Mouse (Mus musculus) stomach, postnatal 0 days (tissue): ENCODE measurements around the gene Spag8. TPM values are rescaled to one million over a fixed set of nuclear protein-coding genes. Genes with fewer than 3 reads are reported as not detected.

Source experiments
- ATAC-seq: fragments of 200-750 bp; cut with Nextera tagmentation; 2 replicates; pipeline ENCODE4 v1.8.0; 2017; ENCODE audit not compliant: low FRiP score, low TSS enrichment
- DNase-seq: peaks from one replicate; pipeline ENCODE4 v3.0.0-alpha.2; 2016; ENCODE audit warnings: low spot score
- H3K27ac ChIP-seq: fragments of 300-500 bp; sonication (generic); replicated peaks from 2 replicates; pipeline ENCODE4 v1.5.1; 2014; ENCODE audit warnings: mild to moderate bottlenecking, control low read depth
- H3K27me3 ChIP-seq: fragments of 300-500 bp; sonication (generic); 2 replicates; pipeline ENCODE4 v1.6.1; 2014; ENCODE audit warnings: low read length; ENCODE audit not compliant: control insufficient read depth, insufficient read depth
- H3K36me3 ChIP-seq: fragments of 300-500 bp; sonication (generic); 2 replicates; pipeline ENCODE4 v1.6.1; 2014; ENCODE audit warnings: low read length, mixed read lengths; ENCODE audit not compliant: control insufficient read depth, insufficient read depth
- H3K4me1 ChIP-seq: fragments of 300-500 bp; sonication (generic); replicated peaks from 2 replicates; pipeline ENCODE4 v1.6.1; 2014; ENCODE audit warnings: antibody characterized with exemption; ENCODE audit not compliant: control insufficient read depth, insufficient read depth
- H3K4me2 ChIP-seq: fragments of 300-500 bp; sonication (generic); replicated peaks from 2 replicates; pipeline ENCODE4 v1.6.1; 2014; ENCODE audit warnings: low read depth, mild to moderate bottlenecking, control low read depth, moderate library complexity
- H3K4me3 ChIP-seq: fragments of 300-500 bp; sonication (generic); 2 replicates; pipeline ENCODE4 v1.5.1; 2014; ENCODE audit warnings: low read depth, low read length, control low read depth
- H3K9ac ChIP-seq: fragments of 300-500 bp; sonication (generic); 2 replicates; pipeline ENCODE4 v1.6.1; 2014; ENCODE audit warnings: mild to moderate bottlenecking, low read length, control low read depth, mixed read lengths
- H3K9me3 ChIP-seq: fragments of 300-500 bp; sonication (generic); 2 replicates; pipeline ENCODE4 v1.6.1; 2016; ENCODE audit warnings: low read length; ENCODE audit not compliant: control insufficient read depth
- CTCF ChIP-seq: IDR thresholded peaks from 2 replicates; pipeline ENCODE4 v1.5.1; 2016; ENCODE audit warnings: antibody characterized with exemption, low read depth, mild to moderate bottlenecking, moderate library complexity
- EP300 ChIP-seq: optimal IDR thresholded peaks from 2 replicates; pipeline ENCODE3; 2016; ENCODE audit warnings: antibody characterized with exemption
- WGBS: fragments of 180-500 bp; shearing (Covaris S2); extraction: QIAGEN DNeasy Blood & Tissue Kit; methylation state at CpG from one replicate; pipeline ENCODE4 v1.1.7; 2014; 5-methylcytosine and 5-hydroxymethylcytosine counted together
- polyA plus RNA-seq: library from polyadenylated mRNA; unstranded; fragments of >200 nt; fragmentation: Nextera tagmentation; extraction: Ambion mirVana; gene quantifications from 2 replicates; pipeline ENCODE4 v1.2.1, GENCODE M21; 2015

The Spag8 gene
- polyA plus RNA-seq, 1 experiment from 2014 or later: 0.23 TPM

DNA sequence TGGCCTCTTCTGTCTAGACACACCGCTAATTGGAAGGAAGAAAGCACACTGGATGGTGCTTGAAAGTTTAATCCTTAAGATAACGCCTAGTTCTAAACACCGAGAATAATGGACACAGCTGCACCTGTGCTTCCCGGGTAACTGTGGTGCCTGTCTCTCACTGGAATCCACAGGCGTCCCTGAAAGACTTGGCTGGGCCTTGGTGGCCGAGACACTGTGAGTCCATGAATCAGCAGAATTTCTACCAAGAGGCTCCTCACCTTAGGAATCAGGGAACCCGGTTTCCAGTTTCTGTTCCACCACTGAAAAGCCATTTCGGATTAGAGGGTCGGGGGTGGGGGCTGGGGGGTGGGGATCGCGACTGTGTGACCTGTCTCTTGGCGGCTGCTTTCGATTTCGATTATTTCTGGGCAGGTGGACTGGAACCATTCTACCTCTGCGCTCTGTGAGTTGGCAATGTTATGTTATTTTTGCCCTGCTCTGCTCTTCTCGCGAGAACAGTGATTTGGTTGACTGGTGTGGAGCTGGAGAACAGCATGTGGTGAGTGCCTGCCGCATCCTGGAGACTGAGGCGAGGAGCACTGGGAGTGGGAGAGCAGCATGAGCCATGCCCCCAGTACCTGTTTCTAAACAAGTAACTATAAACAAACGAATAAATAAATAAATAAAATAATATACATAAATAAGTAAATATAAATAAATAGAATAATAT is 24.1 kb downstream of the Spag8 start:
- Histone ChIP-seq H3K27ac (no peak overlapping the region), H3K4me3 (no peak overlapping the region), H3K36me3 (no peaks in the 10 kb centered on the region), H3K27me3 (peaks cover 3% of the 10 kb centered on the region; the same call in 1 of the 2 replicates), H3K9me3 (no peaks in the 10 kb centered on the region), H3K9ac (no peak overlapping the region), H3K4me2 (no peak overlapping the region), H3K4me1 (peaks cover 8% of the 10 kb centered on the region; the same call in 1 of the 2 replicates)
- no peak for ATAC-seq
- TF ChIP-seq CTCF (no peak), EP300 (no peak)
- peak; percentile 18 for DNase-seq
- WGBS: 48% methylated on average over 20 of the region's 20 CpGs

DNA sequence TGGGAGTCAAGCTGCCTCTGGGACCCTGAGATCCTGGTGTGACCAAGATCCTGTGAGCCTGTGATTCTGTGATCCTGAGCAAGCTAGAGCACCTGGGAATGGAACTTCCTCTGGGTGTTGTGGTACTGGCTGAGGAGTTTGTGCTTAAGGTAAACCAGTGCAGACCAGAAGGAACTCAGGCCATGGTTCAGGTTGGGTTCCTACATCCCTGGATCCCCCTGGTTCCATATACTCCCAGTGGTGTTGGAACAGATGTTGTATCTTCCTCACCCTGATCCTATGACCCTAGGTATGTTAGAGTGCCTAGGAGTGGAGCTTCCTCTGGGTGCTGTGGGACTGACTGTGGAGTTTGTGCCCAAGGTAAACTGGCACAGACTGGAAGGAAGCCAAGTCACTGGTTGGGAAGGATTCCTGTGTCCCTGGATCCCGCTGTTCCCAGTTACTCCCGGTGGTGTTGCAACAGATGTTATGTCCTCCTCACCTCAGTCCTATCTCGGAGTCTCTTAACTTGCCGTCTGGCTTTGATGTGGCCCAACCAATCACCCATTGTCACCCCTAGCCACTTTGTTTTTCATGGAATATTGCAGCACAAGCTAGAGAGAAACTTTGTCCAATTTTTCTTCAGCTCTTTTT is 33.1 kb downstream of the Spag8 start:
- Histone ChIP-seq H3K27ac (no peak overlapping the region), H3K4me3 (no peak overlapping the region), H3K4me1 (no peaks in the 10 kb centered on the region), H3K36me3 (no peaks in the 10 kb centered on the region), H3K4me2 (no peak overlapping the region), H3K9me3 (no peaks in the 10 kb centered on the region), H3K9ac (no peak overlapping the region), H3K27me3 (no peaks in the 10 kb centered on the region)
- DNase-seq (peak; percentile 11), ATAC-seq (no peak)
- TF ChIP-seq EP300 (no peak), CTCF (no peak)
- 77% methylated on average over 4 of the region's 4 CpGs for WGBS

DNA sequence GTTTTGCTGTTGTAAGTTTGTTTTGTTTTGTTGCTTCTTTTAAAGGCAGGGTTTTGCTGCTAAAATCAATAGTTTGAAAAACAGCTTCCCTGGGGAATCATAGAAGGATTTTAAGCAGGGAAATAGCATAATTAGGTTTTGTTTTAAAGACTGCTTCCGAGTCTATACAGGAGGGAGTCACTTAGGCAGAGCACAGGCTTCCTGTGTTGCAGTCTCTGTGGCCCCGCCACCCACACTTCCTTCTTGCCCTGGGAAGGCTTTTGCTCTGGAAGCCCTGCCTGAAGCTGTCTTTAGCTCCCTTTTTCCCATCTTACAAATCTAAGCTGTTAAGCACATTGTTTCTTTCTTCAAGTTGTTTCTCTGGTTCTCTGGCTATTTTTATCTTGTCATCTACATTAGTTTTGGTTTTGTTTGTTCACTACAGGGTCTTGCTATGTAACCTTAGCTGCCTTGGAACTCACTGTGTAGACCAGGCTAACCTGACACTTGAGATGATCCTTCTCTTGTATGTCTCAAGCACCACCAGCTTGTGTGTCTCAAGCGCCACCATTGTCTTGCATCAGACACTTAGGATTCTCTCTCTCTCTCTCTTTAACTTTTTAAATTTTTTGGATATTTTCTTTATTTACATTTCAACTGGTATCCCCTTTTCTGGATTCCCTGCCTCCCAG is 40.2 kb downstream of the Spag8 start:
- DNase-seq: peak; percentile 24
- no peak overlapping the region for H3K4me2 ChIP-seq
- TF ChIP-seq EP300: no peak
- TF ChIP-seq CTCF: no peak
- H3K36me3 ChIP-seq: no peaks in the 10 kb centered on the region
- H3K9ac ChIP-seq: no peak overlapping the region
- 53% methylated on average over 3 of the region's 3 CpGs for WGBS
- H3K4me3 ChIP-seq: no peak overlapping the region
- no peak for ATAC-seq
- no peaks in the 10 kb centered on the region for H3K4me1 ChIP-seq
- H3K27ac ChIP-seq: no peak overlapping the region
- no peaks in the 10 kb centered on the region for H3K27me3 ChIP-seq
- no peaks in the 10 kb centered on the region for H3K9me3 ChIP-seq

- no peak overlapping the region for H3K27ac ChIP-seq
- no peaks in the 10 kb centered on the region for H3K36me3 ChIP-seq
- no peaks in the 10 kb centered on the region for H3K4me1 ChIP-seq
- no peak overlapping the region for H3K4me3 ChIP-seq
- DNase-seq: no peak
- H3K9ac ChIP-seq: no peak overlapping the region
- H3K9me3 ChIP-seq: no peaks in the 10 kb centered on the region
- WGBS: 40% methylated on average over 10 of the region's 10 CpGs
- no peaks in the 10 kb centered on the region for H3K27me3 ChIP-seq
- no peak overlapping the region for H3K4me2 ChIP-seq
- ATAC-seq: no peak
- no peak for TF ChIP-seq EP300
- no peak for TF ChIP-seq CTCF
Observed at GRCm38 (mm10) chr4:43612534-43612933, 40.9 kb downstream of the Spag8 start.

DNA sequence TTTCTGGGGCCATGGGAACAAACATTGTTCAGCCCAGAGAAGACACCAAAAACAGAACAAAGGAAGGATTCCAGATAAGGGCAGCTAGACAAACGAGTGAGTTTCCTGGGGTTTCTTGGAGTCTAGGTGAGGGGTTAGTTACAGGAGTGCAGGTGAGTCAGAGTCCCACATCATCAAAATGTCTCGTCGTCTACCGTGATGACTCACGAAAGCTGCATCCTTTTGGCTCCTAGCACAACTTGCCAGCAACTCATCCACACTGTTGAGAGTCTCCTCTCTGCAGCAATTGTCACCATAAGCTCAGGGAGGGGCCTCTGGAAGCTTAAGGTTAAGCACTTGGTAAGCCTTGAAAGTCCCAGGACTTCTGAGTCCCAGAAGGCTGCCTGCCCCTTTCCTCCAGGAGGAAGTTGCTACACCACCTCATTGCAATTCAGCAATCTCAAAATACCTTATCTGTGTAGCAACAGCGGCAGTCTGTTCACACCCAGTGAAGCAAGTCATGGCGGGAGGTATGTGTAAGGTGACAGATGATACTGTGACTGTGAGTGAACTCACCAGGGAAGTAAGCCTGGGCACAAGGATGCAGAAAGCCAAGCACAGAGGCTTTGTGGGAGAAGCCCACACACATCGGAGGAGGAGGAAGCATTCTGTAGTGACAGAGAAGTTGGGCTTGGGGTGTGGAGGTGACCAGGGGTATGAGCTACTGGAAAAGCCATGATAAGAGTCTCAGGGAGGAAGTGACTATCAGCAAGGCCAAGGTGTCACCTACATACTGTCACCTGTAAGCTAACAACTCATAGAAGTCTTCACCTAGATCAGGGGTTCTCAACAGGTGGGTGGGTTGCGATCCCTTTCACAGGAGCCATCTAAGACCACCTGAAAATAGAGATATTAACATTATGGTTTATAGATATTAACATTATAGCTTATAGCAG is 48.4 kb downstream of the Spag8 start:
- Histone ChIP-seq H3K9ac (no peak overlapping the region), H3K4me1 (no peaks in the 10 kb centered on the region), H3K36me3 (no peaks in the 10 kb centered on the region), H3K4me3 (no peak overlapping the region), H3K27ac (no peak overlapping the region), H3K4me2 (no peak overlapping the region), H3K9me3 (no peaks in the 10 kb centered on the region), H3K27me3 (no peaks in the 10 kb centered on the region)
- 47% methylated on average over 9 of the region's 9 CpGs for WGBS
- no peak for DNase-seq
- TF ChIP-seq CTCF (no peak), EP300 (no peak)
- peak; percentile 91 for ATAC-seq
